Mouse (Mus musculus): Measurements from ENCODE around the gene Dnajc27.

Gene Dnajc27

DNA sequence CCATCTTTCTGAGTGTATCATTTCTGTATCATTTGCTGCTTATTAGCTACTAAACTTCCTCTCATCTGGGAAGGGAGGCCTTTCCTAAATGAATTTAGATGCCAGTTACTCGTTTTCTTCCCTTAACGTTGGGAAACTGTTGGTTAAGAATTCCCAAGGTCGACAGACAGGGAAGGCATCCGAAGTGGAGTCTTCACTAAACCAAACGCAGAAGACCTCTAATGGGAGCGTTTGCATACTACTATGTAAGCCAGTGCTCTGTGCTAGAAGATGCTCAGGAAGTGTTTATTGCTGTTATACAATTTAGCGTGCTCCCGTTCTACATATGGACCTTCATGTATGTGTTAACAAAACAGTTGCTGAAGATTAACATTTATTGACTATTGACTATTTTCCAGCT, 1.1 kb downstream of the Dnajc27 start:
- no peak for DNase-seq (ENCODE audit: low spot score)

GRCm38 (mm10) chr12:4107383-4107782, 25.0 kb downstream of the Dnajc27 start:
- DNase-seq (ENCODE audit: low spot score) = peak; percentile 33

DNA sequence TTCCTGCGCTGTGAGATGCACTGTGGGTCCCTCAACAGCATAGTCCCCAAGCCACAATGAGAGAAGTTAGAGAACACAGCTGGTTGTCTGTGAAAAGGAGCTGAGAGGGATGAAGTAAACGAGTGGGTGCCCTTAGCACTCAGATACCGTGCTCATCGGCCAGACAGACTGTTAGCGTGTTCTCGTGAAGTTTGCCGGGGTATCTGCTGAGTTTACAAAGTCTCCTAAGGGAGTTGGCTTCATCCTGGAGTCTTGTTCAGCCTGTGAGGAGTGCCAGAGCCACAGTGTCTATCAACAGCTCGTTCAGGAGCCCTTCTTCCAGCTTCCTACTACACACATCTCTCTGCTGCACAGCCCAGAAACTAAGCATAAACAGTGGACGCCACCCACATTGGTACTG, 33.7 kb downstream of the Dnajc27 start:
- DNase-seq (ENCODE audit: low spot score) = no peak

GRCm38 (mm10) chr12:4117136-4117535, 34.8 kb downstream of the Dnajc27 start:
- no peak for DNase-seq (ENCODE audit: low spot score)

GRCm38 (mm10) chr12:4117579-4117978, 35.2 kb downstream of the Dnajc27 start:
- no peak for DNase-seq (ENCODE audit: low spot score)

GRCm38 (mm10) chr12:4127346-4127745, 45.0 kb downstream of the Dnajc27 start:
- no peak for DNase-seq (ENCODE audit: low spot score)

DNA sequence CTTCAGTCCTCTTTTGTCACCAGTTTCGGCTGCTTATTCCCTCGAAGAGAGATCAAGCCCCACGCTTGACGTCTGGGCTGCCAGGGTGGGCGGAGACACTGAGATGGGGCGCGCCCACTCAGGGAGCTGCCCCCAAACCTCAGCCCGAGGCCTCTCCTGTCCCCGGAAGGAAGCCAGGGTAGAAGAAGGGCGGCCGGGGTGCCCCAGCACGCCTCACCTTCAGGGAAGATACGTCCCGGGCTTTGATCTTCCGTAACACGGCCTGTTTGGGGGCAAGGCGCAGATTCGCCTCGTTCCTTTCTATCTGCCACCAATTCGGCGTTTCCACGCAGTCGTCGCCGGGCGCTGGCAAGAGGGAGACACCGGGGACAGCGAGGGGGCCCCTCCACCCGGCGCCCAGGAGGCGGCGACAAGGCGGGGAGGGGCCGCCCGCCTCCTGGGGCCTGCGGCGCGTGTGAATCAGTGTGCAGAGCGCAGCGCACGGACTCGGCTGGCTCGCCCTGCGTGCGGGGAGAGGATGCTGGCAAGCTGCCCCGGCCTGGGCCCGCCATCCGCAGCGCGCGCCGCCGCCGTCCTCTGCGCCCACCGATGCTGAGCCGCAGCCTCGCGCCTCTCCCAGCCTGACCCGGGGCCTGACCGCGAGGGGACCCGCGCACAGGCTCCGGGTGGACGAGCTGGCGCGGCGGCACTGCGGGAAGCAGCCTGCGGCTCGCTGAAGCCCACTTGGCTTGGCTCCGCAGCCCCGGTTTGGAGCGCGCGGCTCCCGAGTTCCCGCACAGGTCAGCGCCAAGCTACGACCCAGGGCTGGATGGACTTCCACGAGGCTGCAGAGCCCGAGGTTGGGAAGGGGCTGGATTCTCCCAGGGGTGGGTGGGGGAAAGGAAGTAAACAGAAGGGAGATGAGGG, 50.8 kb downstream of the Dnajc27 start, which contains the start of gene Adcy3:
TSS of gene Adcy3 (plus strand) at position 163 of the 906 bp plus-strand sequence.
- DNase-seq (ENCODE audit: low spot score) = no peak

DNA sequence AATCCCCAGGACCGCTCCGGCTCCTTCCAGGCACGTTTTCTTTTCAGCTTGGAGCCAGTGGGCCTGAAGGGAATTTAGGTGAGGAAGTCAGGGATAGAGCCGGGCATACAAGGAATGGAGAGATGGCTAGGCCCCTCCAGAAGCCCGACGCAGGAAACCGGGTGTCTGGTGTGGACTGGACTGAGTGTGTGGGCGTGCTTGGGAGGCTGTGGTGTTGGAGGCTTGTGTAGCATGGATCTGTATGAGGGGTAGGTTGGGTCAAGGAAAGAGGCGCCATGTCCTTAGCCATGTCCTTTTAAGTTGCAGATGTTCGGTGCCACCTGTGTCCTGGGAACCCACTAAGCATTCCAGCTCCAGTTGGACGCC, 51.4 kb downstream of the Dnajc27 start:
- DNase-seq (ENCODE audit: low spot score) = no peak

DNA sequence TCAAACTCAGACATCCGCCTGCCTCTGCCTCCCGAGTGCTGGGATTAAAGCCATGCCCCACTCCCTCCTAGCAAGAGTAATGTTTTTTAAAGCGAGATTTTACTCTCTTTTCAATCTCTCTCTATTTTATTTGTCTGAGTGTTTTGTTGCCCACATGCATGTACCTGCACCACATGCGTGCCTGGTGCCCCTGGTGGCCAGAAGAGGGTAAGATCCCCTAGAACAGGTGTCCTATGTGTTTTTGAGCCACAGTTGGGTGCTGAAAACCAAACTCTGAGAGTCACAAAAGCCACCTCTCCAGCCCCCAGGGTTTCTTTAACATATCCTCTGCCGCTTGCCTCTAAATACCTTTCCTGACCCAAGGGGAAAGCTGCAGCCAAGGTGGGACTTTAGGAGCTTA, 60.8 kb downstream of the Dnajc27 start:
- DNase-seq (ENCODE audit: low spot score) = no peak

DNA sequence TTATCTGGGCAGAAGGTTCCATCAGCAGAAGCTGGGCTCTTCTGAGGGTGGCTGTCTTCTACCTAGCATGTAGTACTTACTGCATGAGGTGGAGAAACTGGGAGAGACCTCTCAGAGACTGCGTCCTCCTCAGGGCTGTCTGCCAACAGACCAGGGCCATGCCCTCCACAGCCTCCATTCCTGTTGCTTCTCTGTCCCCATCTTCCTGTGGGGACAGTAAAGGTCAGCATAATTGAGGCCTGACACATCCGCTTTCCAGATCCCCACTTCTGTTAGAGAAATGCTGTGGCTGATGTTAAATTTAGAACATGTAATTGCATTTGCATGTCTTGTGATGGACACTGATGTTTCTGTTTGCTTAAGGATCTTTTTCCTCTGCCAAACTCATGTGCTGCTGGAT, 68.6 kb downstream of the Dnajc27 start:
- DNase-seq (ENCODE audit: low spot score) = no peak

DNA sequence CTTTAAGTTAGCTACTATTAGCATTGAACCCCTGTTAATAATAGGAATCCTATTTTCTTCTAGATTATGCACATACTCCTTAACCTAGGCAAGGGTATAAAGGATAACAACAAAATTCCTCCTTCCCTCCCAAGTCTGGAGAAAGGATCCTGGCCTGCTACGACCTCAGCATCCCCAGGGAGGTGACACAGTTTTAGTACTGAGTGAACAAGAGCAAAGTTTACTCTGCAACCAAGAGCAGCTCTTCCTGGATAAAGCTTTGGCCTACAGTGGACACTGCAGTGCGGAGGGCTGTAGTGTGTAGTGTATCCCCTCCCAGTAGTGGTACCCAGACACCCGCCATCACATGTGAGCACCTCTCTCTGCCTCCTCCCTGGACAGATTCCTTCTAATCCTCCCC, 69.6 kb downstream of the Dnajc27 start:
- DNase-seq (ENCODE audit: low spot score) = no peak

- DNase-seq (ENCODE audit: low spot score) = no peak
These were observed 75.1 kb downstream of the Dnajc27 start for GRCm38 (mm10) chr12:4157466-4157865.

GRCm38 (mm10) chr12:4158179-4158578, 75.8 kb downstream of the Dnajc27 start:
- no peak for DNase-seq (ENCODE audit: low spot score)

DNA sequence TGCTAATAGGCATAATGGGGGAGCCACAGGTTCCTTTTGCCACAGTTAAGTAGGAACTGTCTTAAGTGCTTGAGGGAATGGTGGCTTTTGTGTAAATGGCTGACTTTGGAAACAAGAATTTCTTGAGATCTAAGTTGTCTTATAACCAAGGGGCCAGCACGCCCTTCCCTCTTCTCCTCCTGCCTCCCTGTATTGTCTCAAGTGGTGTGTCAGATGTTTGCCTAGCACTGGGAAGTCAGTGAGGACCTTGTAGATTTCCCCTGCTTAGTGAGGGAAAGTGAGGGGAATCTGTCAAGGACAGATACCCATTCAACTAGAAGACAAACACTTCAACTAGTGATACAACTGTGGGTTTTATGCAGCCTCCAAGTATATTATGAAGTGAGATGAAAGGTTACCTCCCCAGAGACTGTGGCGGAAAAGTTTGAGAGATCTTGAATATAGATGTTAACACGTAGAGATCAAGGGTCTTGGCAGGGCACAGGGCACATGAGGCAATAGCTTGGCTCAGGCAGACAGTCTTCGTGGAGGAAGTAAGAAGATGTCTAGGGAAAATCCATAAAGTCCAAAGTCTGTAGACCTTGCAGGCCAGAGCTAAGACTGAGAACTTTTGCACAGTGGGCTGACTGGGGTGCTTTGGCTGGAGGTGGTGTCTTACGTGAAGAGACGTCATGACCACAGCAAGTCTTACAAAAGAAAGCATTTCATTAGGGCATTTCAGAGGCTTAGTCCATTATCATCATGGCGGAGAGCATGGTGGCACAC, 76.7 kb downstream of the Dnajc27 start:
- DNase-seq (ENCODE audit: low spot score) = no peak
